Mouse (Mus musculus): ENCODE measurements around the gene Syne4.

Syne4 gene

DNA sequence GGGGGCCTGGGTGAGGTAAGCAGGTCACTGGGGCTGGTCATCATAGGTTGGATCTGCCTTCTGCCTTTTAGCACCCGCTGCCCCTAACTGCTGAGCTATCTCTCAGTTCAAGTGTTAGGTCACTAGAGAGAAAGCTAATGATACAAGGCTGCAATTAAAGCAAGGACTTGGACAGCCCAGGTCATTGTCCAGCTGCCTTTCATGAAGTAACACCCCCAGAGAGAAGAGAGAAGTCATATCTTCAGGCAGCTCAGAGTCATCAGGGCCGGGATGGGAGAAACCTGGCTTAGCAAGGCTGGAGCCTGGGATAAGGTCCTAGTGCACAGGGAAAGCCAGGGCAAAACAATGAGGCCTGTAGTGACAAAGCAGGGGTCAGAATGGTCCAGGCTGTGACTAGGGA lies 52.9 kb downstream of the Syne4 start:
- no peak for ATAC-seq (ENCODE audit: insufficient number of reproducible peaks, low FRiP score, low TSS enrichment)
